Mouse (Mus musculus): ENCODE measurements at regions not wholly inside any gene's neighbourhood (a gene's known extent, or its start where the extent isn't known, plus 50 kb on each side); places are given as distances from the start of the nearest gene placed in this dataset.

DNA sequence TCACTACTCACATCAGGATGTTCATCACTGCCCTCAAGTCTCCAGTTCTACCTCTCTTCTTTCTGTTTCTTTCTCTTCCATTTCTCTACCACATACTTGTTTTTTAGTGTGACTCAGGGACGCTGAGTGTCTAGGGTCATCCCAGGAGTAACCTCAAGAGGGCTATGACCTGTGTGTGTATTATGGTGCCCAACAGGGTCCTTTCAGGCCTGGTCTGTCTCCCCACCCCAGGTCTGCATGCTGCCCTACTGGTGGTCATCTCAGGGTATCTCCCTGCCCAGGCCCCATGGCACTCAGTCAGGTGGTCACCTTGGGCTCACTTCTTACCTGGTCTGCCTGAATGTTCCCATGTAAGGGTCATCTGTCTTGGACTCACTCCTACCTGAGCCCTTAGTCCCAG, 492.7 kb upstream of the Vrk2 start:
- TF ChIP-seq CTCF (conservative IDR thresholded peaks at IDR 0.05; ENCODE audit: low read length) (no peak), NANOG (IDR thresholded peaks at IDR 0.05; ENCODE audit: borderline replicate concordance, low read length) (no peak)

Measured in E14TG2a.4 (cell line).